Mouse (Mus musculus): ENCODE measurements around the gene Fry. TPM values are rescaled to one million over a fixed set of nuclear protein-coding genes. Genes with fewer than 3 reads are reported as not detected.

Fry gene
- polyA plus RNA-seq, 1 experiment from 2014 or later, result 18.2 TPM

GRCm38 (mm10) chr5:150367027-150367426 is 248.6 kb downstream of the Fry start:
- Histone ChIP-seq H3K9ac (no peak overlapping the region), H3K4me2 (no peak overlapping the region), H3K36me3 (replicated peaks) (0 out of 2 replicates have a peak, but pooled peaks cover 5% of the 10 kb centered on the region), H3K4me1 (no peaks in the 10 kb centered on the region), H3K4me3 (replicated peaks) (no peak overlapping the region), H3K27me3 (no peaks in the 10 kb centered on the region), H3K9me3 (0 out of 2 replicates have a peak, but pooled peaks cover 7% of the 10 kb centered on the region), H3K27ac (no peak overlapping the region)
- 84% methylated on average over 4 of the region's 4 CpGs for WGBS
- ATAC-seq (ENCODE audit: low FRiP score), result no peak

GRCm38 (mm10) chr5:150370291-150370690 is 251.8 kb downstream of the Fry start:
- Histone ChIP-seq H3K4me1 (no peaks in the 10 kb centered on the region), H3K4me2 (no peak overlapping the region), H3K9ac (no peak overlapping the region), H3K9me3 (0 out of 2 replicates have a peak, but pooled peaks cover 7% of the 10 kb centered on the region), H3K4me3 (replicated peaks) (no peak overlapping the region), H3K27ac (no peak overlapping the region), H3K36me3 (replicated peaks) (no peaks in the 10 kb centered on the region), H3K27me3 (no peaks in the 10 kb centered on the region)
- ATAC-seq (ENCODE audit: low FRiP score), result no peak
- WGBS, result 54% methylated on average over 6 of the region's 6 CpGs

GRCm38 (mm10) chr5:150370895-150371294 is 252.4 kb downstream of the Fry start:
- H3K4me1 ChIP-seq, result no peaks in the 10 kb centered on the region
- no peak for ATAC-seq (ENCODE audit: low FRiP score)
- 0 out of 2 replicates have a peak, but pooled peaks cover 7% of the 10 kb centered on the region for H3K9me3 ChIP-seq
- no peaks in the 10 kb centered on the region for H3K27me3 ChIP-seq
- no peak overlapping the region for H3K4me3 ChIP-seq (replicated peaks)
- no peaks in the 10 kb centered on the region for H3K36me3 ChIP-seq (replicated peaks)
- H3K4me2 ChIP-seq, result no peak overlapping the region
- H3K27ac ChIP-seq, result no peak overlapping the region
- H3K9ac ChIP-seq, result no peak overlapping the region

GRCm38 (mm10) chr5:150372956-150373355 is 254.5 kb downstream of the Fry start:
- no peak overlapping the region for H3K4me3 ChIP-seq (replicated peaks)
- H3K36me3 ChIP-seq (replicated peaks), result no peaks in the 10 kb centered on the region
- H3K4me1 ChIP-seq, result no peaks in the 10 kb centered on the region
- whole genome bisulfite sequencing, result 53% methylated on average over 3 of the region's 3 CpGs
- no peak overlapping the region for H3K27ac ChIP-seq
- no peaks in the 10 kb centered on the region for H3K27me3 ChIP-seq
- no peak for ATAC-seq (ENCODE audit: low FRiP score)
- H3K9ac ChIP-seq, result no peak overlapping the region
- H3K9me3 ChIP-seq, result no peaks in the 10 kb centered on the region
- H3K4me2 ChIP-seq, result no peak overlapping the region

- WGBS, result 87% methylated on average over 8 of the region's 8 CpGs
- no peaks in the 10 kb centered on the region for H3K36me3 ChIP-seq (replicated peaks)
- no peaks in the 10 kb centered on the region for H3K9me3 ChIP-seq
- H3K9ac ChIP-seq, result no peak overlapping the region
- no peak for ATAC-seq (ENCODE audit: low FRiP score)
- H3K27ac ChIP-seq, result no peak overlapping the region
- no peak overlapping the region for H3K4me2 ChIP-seq
- no peaks in the 10 kb centered on the region for H3K27me3 ChIP-seq
- H3K4me1 ChIP-seq, result no peaks in the 10 kb centered on the region
- H3K4me3 ChIP-seq (replicated peaks), result no peak overlapping the region
These were observed 256.5 kb downstream of the Fry start for GRCm38 (mm10) chr5:150374778-150375559.

- H3K4me2 ChIP-seq, result no peak overlapping the region
- no peaks in the 10 kb centered on the region for H3K4me1 ChIP-seq
- H3K9ac ChIP-seq, result no peak overlapping the region
- ATAC-seq (ENCODE audit: low FRiP score), result no peak
- no peaks in the 10 kb centered on the region for H3K27me3 ChIP-seq
- WGBS, result 87% methylated on average over 18 of the region's 18 CpGs
- no peaks in the 10 kb centered on the region for H3K9me3 ChIP-seq
- H3K27ac ChIP-seq, result no peak overlapping the region
- H3K4me3 ChIP-seq (replicated peaks), result no peak overlapping the region
- peaks cover 7% of the 10 kb centered on the region; the same call in 1 of the 2 replicates for H3K36me3 ChIP-seq (replicated peaks)
These were observed 260.1 kb downstream of the Fry start for GRCm38 (mm10) chr5:150378586-150378985.

- H3K9ac ChIP-seq, result no peak overlapping the region
- no peak overlapping the region for H3K4me3 ChIP-seq (replicated peaks)
- no peaks in the 10 kb centered on the region for H3K9me3 ChIP-seq
- no peak for ATAC-seq (ENCODE audit: low FRiP score)
- H3K36me3 ChIP-seq (replicated peaks), result peaks cover 7% of the 10 kb centered on the region; the same call in 1 of the 2 replicates
- H3K4me1 ChIP-seq, result no peaks in the 10 kb centered on the region
- no peaks in the 10 kb centered on the region for H3K27me3 ChIP-seq
- H3K4me2 ChIP-seq, result no peak overlapping the region
- no peak overlapping the region for H3K27ac ChIP-seq
- 91% methylated on average over 10 of the region's 10 CpGs for WGBS
These were observed 262.3 kb downstream of the Fry start for GRCm38 (mm10) chr5:150380767-150381166.

- H3K9me3 ChIP-seq, result no peaks in the 10 kb centered on the region
- H3K27ac ChIP-seq, result no peak overlapping the region
- no peaks in the 10 kb centered on the region for H3K4me1 ChIP-seq
- no peak overlapping the region for H3K4me2 ChIP-seq
- H3K9ac ChIP-seq, result no peak overlapping the region
- WGBS, result 74% methylated on average over 5 of the region's 5 CpGs
- peaks cover 7% of the 10 kb centered on the region; the same call in 1 of the 2 replicates for H3K36me3 ChIP-seq (replicated peaks)
- no peak for ATAC-seq (ENCODE audit: low FRiP score)
- H3K4me3 ChIP-seq (replicated peaks), result no peak overlapping the region
- no peaks in the 10 kb centered on the region for H3K27me3 ChIP-seq
These were observed 264.0 kb downstream of the Fry start for GRCm38 (mm10) chr5:150382411-150382810.

- no peak for ATAC-seq (ENCODE audit: low FRiP score)
- peaks cover 7% of the 10 kb centered on the region; the same call in 1 of the 2 replicates for H3K36me3 ChIP-seq (replicated peaks)
- H3K27me3 ChIP-seq, result no peaks in the 10 kb centered on the region
- H3K4me1 ChIP-seq, result no peaks in the 10 kb centered on the region
- no peak overlapping the region for H3K9ac ChIP-seq
- no peak overlapping the region for H3K4me2 ChIP-seq
- no peak overlapping the region for H3K4me3 ChIP-seq (replicated peaks)
- H3K27ac ChIP-seq, result no peak overlapping the region
- 76% methylated on average over 17 of the region's 17 CpGs for WGBS
- H3K9me3 ChIP-seq, result no peaks in the 10 kb centered on the region
These were observed 266.1 kb downstream of the Fry start for GRCm38 (mm10) chr5:150384272-150385215.

GRCm38 (mm10) chr5:150385224-150385623 is 266.8 kb downstream of the Fry start:
- Histone ChIP-seq H3K9ac (no peak overlapping the region), H3K4me1 (no peaks in the 10 kb centered on the region), H3K36me3 (replicated peaks) (peaks cover 7% of the 10 kb centered on the region; the same call in 1 of the 2 replicates), H3K4me3 (replicated peaks) (no peak overlapping the region), H3K27ac (no peak overlapping the region), H3K9me3 (no peaks in the 10 kb centered on the region), H3K27me3 (no peaks in the 10 kb centered on the region), H3K4me2 (no peak overlapping the region)
- ATAC-seq (ENCODE audit: low FRiP score), result no peak
- WGBS, result 88% methylated on average over 7 of the region's 7 CpGs

GRCm38 (mm10) chr5:150388623-150389022 is 270.2 kb downstream of the Fry start:
- Histone ChIP-seq H3K9ac (no peak overlapping the region), H3K4me2 (no peak overlapping the region), H3K4me3 (replicated peaks) (no peak overlapping the region), H3K4me1 (no peaks in the 10 kb centered on the region), H3K9me3 (no peaks in the 10 kb centered on the region), H3K27ac (no peak overlapping the region), H3K27me3 (no peaks in the 10 kb centered on the region), H3K36me3 (replicated peaks) (peaks cover 3% of the 10 kb centered on the region; the same call in 1 of the 2 replicates)
- no peak for ATAC-seq (ENCODE audit: low FRiP score)
- WGBS, result 80% methylated on average over 12 of the region's 12 CpGs

GRCm38 (mm10) chr5:150389589-150390377 is 271.3 kb downstream of the Fry start:
- Histone ChIP-seq H3K4me2 (no peak overlapping the region), H3K9ac (no peak overlapping the region), H3K4me3 (replicated peaks) (no peak overlapping the region), H3K9me3 (peaks cover 5% of the 10 kb centered on the region), H3K27me3 (no peaks in the 10 kb centered on the region), H3K4me1 (no peaks in the 10 kb centered on the region), H3K27ac (no peak overlapping the region), H3K36me3 (replicated peaks) (peaks cover 13% of the 10 kb centered on the region)
- ATAC-seq (ENCODE audit: low FRiP score), result no peak
- 88% methylated on average over 10 of the region's 10 CpGs for WGBS
